Mouse (Mus musculus): ENCODE measurements at regions not wholly inside any gene's neighbourhood (a gene's known extent, or its start where the extent isn't known, plus 50 kb on each side); places are given as distances from the start of the nearest gene placed in this dataset.

GRCm38 (mm10) chr2:78656668-78657067 is 211.3 kb upstream of the Ube2e3 start:
- 89% methylated on average over 2 of the region's 2 CpGs for WGBS (ENCODE audit: insufficient replicate concordance)
- H3K27me3 ChIP-seq (ENCODE audit: control insufficient read depth, insufficient read depth, low read length), result no peaks in the 10 kb centered on the region
- no peak overlapping the region for H3K4me3 ChIP-seq (ENCODE audit: low read depth, low read length)
- H3K36me3 ChIP-seq (ENCODE audit: control insufficient read depth, insufficient read depth, low read length), result no peaks in the 10 kb centered on the region
- no peak for ATAC-seq (replicated peaks; ENCODE audit: insufficient number of reproducible peaks, low FRiP score, low TSS enrichment)
- H3K27ac ChIP-seq (ENCODE audit: low read depth, low read length), result no peak overlapping the region
- no peaks in the 10 kb centered on the region for H3K4me1 ChIP-seq (ENCODE audit: control insufficient read depth, insufficient read depth, low read length)
- no peaks in the 10 kb centered on the region for H3K9me3 ChIP-seq (replicated peaks; ENCODE audit: control insufficient read depth, low read length)
- H3K4me2 ChIP-seq, result no peak overlapping the region
- no peak overlapping the region for H3K9ac ChIP-seq (ENCODE audit: low read depth, low read length)

GRCm38 (mm10) chr2:78655156-78655855 is 212.6 kb upstream of the Ube2e3 start:
- H3K9ac ChIP-seq (ENCODE audit: low read depth, low read length), result no peak overlapping the region
- no peaks in the 10 kb centered on the region for H3K27me3 ChIP-seq (ENCODE audit: control insufficient read depth, insufficient read depth, low read length)
- 76% methylated on average over 7 of the region's 7 CpGs for WGBS (ENCODE audit: insufficient replicate concordance)
- H3K4me3 ChIP-seq (ENCODE audit: low read depth, low read length), result no peak overlapping the region
- no peak for ATAC-seq (replicated peaks; ENCODE audit: insufficient number of reproducible peaks, low FRiP score, low TSS enrichment)
- no peaks in the 10 kb centered on the region for H3K36me3 ChIP-seq (ENCODE audit: control insufficient read depth, insufficient read depth, low read length)
- no peak overlapping the region for H3K4me2 ChIP-seq
- no peaks in the 10 kb centered on the region for H3K9me3 ChIP-seq (replicated peaks; ENCODE audit: control insufficient read depth, low read length)
- H3K4me1 ChIP-seq (ENCODE audit: control insufficient read depth, insufficient read depth, low read length), result no peaks in the 10 kb centered on the region
- no peak overlapping the region for H3K27ac ChIP-seq (ENCODE audit: low read depth, low read length)

- Histone ChIP-seq H3K27me3 (ENCODE audit: control insufficient read depth, insufficient read depth, low read length) (no peaks in the 10 kb centered on the region), H3K9ac (ENCODE audit: low read depth, low read length) (no peak overlapping the region), H3K4me2 (no peak overlapping the region), H3K36me3 (ENCODE audit: control insufficient read depth, insufficient read depth, low read length) (no peaks in the 10 kb centered on the region), H3K27ac (ENCODE audit: low read depth, low read length) (no peak overlapping the region), H3K4me3 (ENCODE audit: low read depth, low read length) (no peak overlapping the region), H3K9me3 (replicated peaks; ENCODE audit: control insufficient read depth, low read length) (no peaks in the 10 kb centered on the region), H3K4me1 (ENCODE audit: control insufficient read depth, insufficient read depth, low read length) (no peaks in the 10 kb centered on the region)
- no peak for ATAC-seq (replicated peaks; ENCODE audit: insufficient number of reproducible peaks, low FRiP score, low TSS enrichment)
- WGBS (ENCODE audit: insufficient replicate concordance), result 51% methylated on average over 2 of the region's 2 CpGs
Measured at GRCm38 (mm10) chr2:78651549-78651948, 216.4 kb upstream of the Ube2e3 start.

DNA sequence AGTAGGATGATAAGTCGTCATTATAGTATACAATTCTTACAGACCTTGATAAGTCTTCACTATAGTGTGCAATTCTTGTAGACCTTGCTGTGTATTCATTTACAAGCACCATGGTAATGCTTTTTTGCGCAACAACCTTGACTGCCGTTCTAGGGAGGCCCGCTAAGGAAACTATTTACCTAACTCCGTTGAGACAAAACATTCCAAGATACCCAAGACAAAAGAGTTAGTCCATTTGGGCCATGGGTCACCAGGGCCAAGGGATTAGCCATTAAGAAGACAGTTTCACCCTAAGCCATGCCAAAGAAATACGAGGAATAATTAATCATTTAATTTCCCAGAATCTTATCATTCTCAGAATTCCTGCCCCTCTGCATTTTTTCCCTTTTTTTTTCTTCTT is 227.6 kb upstream of the Ube2e3 start:
- no peaks in the 10 kb centered on the region for H3K36me3 ChIP-seq (ENCODE audit: control insufficient read depth, insufficient read depth, low read length)
- no peak for ATAC-seq (replicated peaks; ENCODE audit: insufficient number of reproducible peaks, low FRiP score, low TSS enrichment)
- no peaks in the 10 kb centered on the region for H3K27me3 ChIP-seq (ENCODE audit: control insufficient read depth, insufficient read depth, low read length)
- H3K9ac ChIP-seq (ENCODE audit: low read depth, low read length), result no peak overlapping the region
- H3K27ac ChIP-seq (ENCODE audit: low read depth, low read length), result no peak overlapping the region
- H3K4me3 ChIP-seq (ENCODE audit: low read depth, low read length), result no peak overlapping the region
- H3K4me2 ChIP-seq, result no peak overlapping the region
- H3K9me3 ChIP-seq (replicated peaks; ENCODE audit: control insufficient read depth, low read length), result no peaks in the 10 kb centered on the region
- 90% methylated on average over 6 of the region's 6 CpGs for WGBS (ENCODE audit: insufficient replicate concordance)
- no peaks in the 10 kb centered on the region for H3K4me1 ChIP-seq (ENCODE audit: control insufficient read depth, insufficient read depth, low read length)

GRCm38 (mm10) chr2:78625264-78625663 is 242.7 kb upstream of the Ube2e3 start:
- Histone ChIP-seq H3K27ac (ENCODE audit: low read depth, low read length) (no peak overlapping the region), H3K36me3 (ENCODE audit: control insufficient read depth, insufficient read depth, low read length) (no peaks in the 10 kb centered on the region), H3K4me3 (ENCODE audit: low read depth, low read length) (no peak overlapping the region), H3K27me3 (ENCODE audit: control insufficient read depth, insufficient read depth, low read length) (no peaks in the 10 kb centered on the region), H3K4me2 (no peak overlapping the region), H3K9me3 (replicated peaks; ENCODE audit: control insufficient read depth, low read length) (no peaks in the 10 kb centered on the region), H3K4me1 (ENCODE audit: control insufficient read depth, insufficient read depth, low read length) (no peaks in the 10 kb centered on the region), H3K9ac (ENCODE audit: low read depth, low read length) (no peak overlapping the region)
- no peak for ATAC-seq (replicated peaks; ENCODE audit: insufficient number of reproducible peaks, low FRiP score, low TSS enrichment)
- WGBS (ENCODE audit: insufficient replicate concordance), result 82% methylated on average over 4 of the region's 4 CpGs

DNA sequence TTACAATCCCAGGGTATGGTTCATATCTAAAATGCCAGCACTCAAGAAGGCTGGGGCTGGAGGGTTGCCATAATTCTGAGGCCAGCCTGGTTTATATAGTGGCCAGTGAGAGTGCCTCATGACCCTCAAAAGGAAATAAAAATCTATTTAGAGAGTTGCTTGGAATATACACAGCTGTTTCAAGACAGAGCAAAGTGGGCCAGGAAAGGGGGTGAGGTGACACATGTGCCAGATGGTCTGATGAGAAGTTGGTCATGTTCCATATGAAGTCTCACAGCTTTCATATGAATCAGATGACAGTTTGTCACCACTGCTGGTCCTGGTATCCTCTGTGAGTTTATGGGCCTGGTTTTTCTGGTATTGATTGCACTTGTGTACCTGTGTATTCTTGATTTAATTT is 261.5 kb upstream of the Ube2e3 start:
- Histone ChIP-seq H3K9me3 (replicated peaks; ENCODE audit: control insufficient read depth, low read length) (no peaks in the 10 kb centered on the region), H3K36me3 (ENCODE audit: control insufficient read depth, insufficient read depth, low read length) (no peaks in the 10 kb centered on the region), H3K4me1 (ENCODE audit: control insufficient read depth, insufficient read depth, low read length) (no peaks in the 10 kb centered on the region), H3K9ac (ENCODE audit: low read depth, low read length) (no peak overlapping the region), H3K27me3 (ENCODE audit: control insufficient read depth, insufficient read depth, low read length) (no peaks in the 10 kb centered on the region), H3K4me3 (ENCODE audit: low read depth, low read length) (no peak overlapping the region), H3K4me2 (no peak overlapping the region), H3K27ac (ENCODE audit: low read depth, low read length) (no peak overlapping the region)
- no peak for ATAC-seq (replicated peaks; ENCODE audit: insufficient number of reproducible peaks, low FRiP score, low TSS enrichment)

- H3K9me3 ChIP-seq (replicated peaks; ENCODE audit: control insufficient read depth, low read length), result no peaks in the 10 kb centered on the region
- H3K9ac ChIP-seq (ENCODE audit: low read depth, low read length), result no peak overlapping the region
- no peaks in the 10 kb centered on the region for H3K36me3 ChIP-seq (ENCODE audit: control insufficient read depth, insufficient read depth, low read length)
- 83% methylated on average over 2 of the region's 2 CpGs for whole genome bisulfite sequencing (ENCODE audit: insufficient replicate concordance)
- H3K4me3 ChIP-seq (ENCODE audit: low read depth, low read length), result no peak overlapping the region
- ATAC-seq (replicated peaks; ENCODE audit: insufficient number of reproducible peaks, low FRiP score, low TSS enrichment), result no peak
- H3K4me2 ChIP-seq, result no peak overlapping the region
- no peaks in the 10 kb centered on the region for H3K4me1 ChIP-seq (ENCODE audit: control insufficient read depth, insufficient read depth, low read length)
- no peak overlapping the region for H3K27ac ChIP-seq (ENCODE audit: low read depth, low read length)
- H3K27me3 ChIP-seq (ENCODE audit: control insufficient read depth, insufficient read depth, low read length), result no peaks in the 10 kb centered on the region
Measured at GRCm38 (mm10) chr2:78600753-78601152, 267.2 kb upstream of the Ube2e3 start.

DNA sequence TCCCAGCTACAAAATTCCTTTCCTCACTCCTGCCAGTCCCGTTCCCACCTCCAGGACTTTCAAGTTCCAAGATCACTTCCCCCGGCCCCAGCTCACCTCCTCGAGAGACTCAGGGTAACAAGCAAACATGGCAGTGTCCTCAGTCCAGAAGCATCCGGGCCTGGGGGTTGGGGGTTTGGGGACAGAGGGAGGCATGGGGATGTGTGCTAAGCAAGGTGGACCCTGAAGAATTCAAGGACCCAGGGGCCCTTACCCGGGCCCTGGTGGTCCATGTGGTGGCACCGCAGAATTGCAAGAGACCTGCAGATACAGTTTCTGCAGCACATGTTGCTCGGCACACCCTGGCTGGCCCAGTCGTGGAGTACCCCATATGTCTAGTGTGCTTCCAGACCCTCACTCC is 269.9 kb upstream of the Ube2e3 start:
- H3K9me3 ChIP-seq (replicated peaks; ENCODE audit: control insufficient read depth, low read length), result no peaks in the 10 kb centered on the region
- no peaks in the 10 kb centered on the region for H3K4me1 ChIP-seq (ENCODE audit: control insufficient read depth, insufficient read depth, low read length)
- H3K9ac ChIP-seq (ENCODE audit: low read depth, low read length), result no peak overlapping the region
- ATAC-seq (replicated peaks; ENCODE audit: insufficient number of reproducible peaks, low FRiP score, low TSS enrichment), result no peak
- WGBS (ENCODE audit: insufficient replicate concordance), result 78% methylated on average over 8 of the region's 8 CpGs
- H3K36me3 ChIP-seq (ENCODE audit: control insufficient read depth, insufficient read depth, low read length), result no peaks in the 10 kb centered on the region
- no peak overlapping the region for H3K4me3 ChIP-seq (ENCODE audit: low read depth, low read length)
- H3K27me3 ChIP-seq (ENCODE audit: control insufficient read depth, insufficient read depth, low read length), result no peaks in the 10 kb centered on the region
- H3K4me2 ChIP-seq, result no peak overlapping the region
- no peak overlapping the region for H3K27ac ChIP-seq (ENCODE audit: low read depth, low read length)

DNA sequence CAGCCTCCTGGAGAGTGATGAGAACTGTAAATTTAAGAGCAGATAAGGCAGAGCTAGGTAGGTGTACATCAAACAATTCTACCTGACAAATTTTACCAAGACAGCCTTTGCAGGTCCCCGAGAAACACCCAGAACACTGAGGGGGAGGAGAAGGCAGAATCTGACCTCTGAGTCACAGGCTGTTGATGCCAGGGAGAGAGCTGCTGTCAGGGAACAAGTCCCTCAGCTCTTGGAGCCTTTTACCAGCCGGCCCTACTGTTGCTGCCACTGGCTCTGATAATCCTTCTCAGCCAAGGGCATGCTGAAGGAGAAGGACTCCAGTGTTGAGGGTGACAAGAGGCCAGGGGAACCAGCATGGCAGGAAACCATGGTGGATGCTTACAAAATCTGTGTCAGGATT is 271.7 kb upstream of the Ube2e3 start:
- Histone ChIP-seq H3K9ac (ENCODE audit: low read depth, low read length) (no peak overlapping the region), H3K27ac (ENCODE audit: low read depth, low read length) (no peak overlapping the region), H3K4me2 (no peak overlapping the region), H3K9me3 (replicated peaks; ENCODE audit: control insufficient read depth, low read length) (no peaks in the 10 kb centered on the region), H3K4me1 (ENCODE audit: control insufficient read depth, insufficient read depth, low read length) (no peaks in the 10 kb centered on the region), H3K36me3 (ENCODE audit: control insufficient read depth, insufficient read depth, low read length) (no peaks in the 10 kb centered on the region), H3K4me3 (ENCODE audit: low read depth, low read length) (no peak overlapping the region), H3K27me3 (ENCODE audit: control insufficient read depth, insufficient read depth, low read length) (no peaks in the 10 kb centered on the region)
- no peak for ATAC-seq (replicated peaks; ENCODE audit: insufficient number of reproducible peaks, low FRiP score, low TSS enrichment)
- WGBS (ENCODE audit: insufficient replicate concordance), result 53% methylated on average over 2 of the region's 2 CpGs

All from heart, embryonic 11.5 days (tissue).